Mouse (Mus musculus): ENCODE results near the gene Vmn2r9. TPM values are rescaled to one million over a fixed set of nuclear protein-coding genes. Genes with fewer than 3 reads are reported as not detected.
"Not testable (repeated sequence)": the region's sequence is repeated elsewhere in the genome, so short reads cannot be mapped to it uniquely, and the experiment has no call there.

The Vmn2r9 gene
- total and polyA plus RNA-seq, 3 experiments = not detected

GRCm38 (mm10) chr5:108823276-108823675 lies 29.1 kb downstream of the Vmn2r9 start:
- Histone ChIP-seq H3K27ac (ENCODE audit: control insufficient read depth, low read depth, low read length) (no peak overlapping the region), H3K27me3 (ENCODE audit: control insufficient read depth in 1 of 2, insufficient read depth in 2 of 2, low read length in 2 of 2) (no peaks in the 10 kb centered on the region), H3K4me3 (ENCODE audit: control insufficient read depth in 1 of 2, insufficient read depth in 1 of 2, low read depth in 2 of 2, low read length in 2 of 2) (no peak overlapping the region), H3K36me3 (ENCODE audit: control insufficient read depth in 1 of 2, insufficient read depth in 2 of 2, low read length in 2 of 2) (no peaks in the 10 kb centered on the region), H3K9me3 (replicated peaks; ENCODE audit: insufficient read depth, low read length) (no peaks in the 10 kb centered on the region), H3K9ac (ENCODE audit: control insufficient read depth, low read depth, low read length, poor library complexity, severe bottlenecking) (no peak overlapping the region), H3K79me2 (ENCODE audit: control insufficient read depth, insufficient read depth, low read length, poor library complexity) (no peaks in the 10 kb centered on the region), H3K4me1 (ENCODE audit: control insufficient read depth in 1 of 2, insufficient read depth in 2 of 2, low read length in 2 of 2) (no peaks in the 10 kb centered on the region)
- DNase-seq (ENCODE audit: low read depth, low spot score) = no peak
- TF ChIP-seq TCF12 (IDR thresholded peaks at IDR 0.05; ENCODE audit: low read depth, low read length) (no peak), ZC3H11A (IDR thresholded peaks at IDR 0.05; ENCODE audit: low read depth, low read length) (no peak), TBP (IDR thresholded peaks at IDR 0.05; ENCODE audit: low read depth, low read length) (no peak), ZMIZ1 (IDR thresholded peaks at IDR 0.05; ENCODE audit: low read depth, low read length) (no peak), NELFE (IDR thresholded peaks at IDR 0.05; ENCODE audit: low read depth, low read length) (no peak), SMC3 (IDR thresholded peaks at IDR 0.05; ENCODE audit: low read depth, low read length) (no peak), E2F4 (IDR thresholded peaks at IDR 0.05; ENCODE audit: borderline replicate concordance, low read depth, low read length) (no peak), MAFK (IDR thresholded peaks at IDR 0.05; ENCODE audit: borderline replicate concordance, low read depth, low read length) (no peak), ETS1 (IDR thresholded peaks at IDR 0.05; ENCODE audit: low read depth, low read length) (no peak), CHD1 (IDR thresholded peaks at IDR 0.05; ENCODE audit: low read depth, low read length) (no peak), HCFC1 (IDR thresholded peaks at IDR 0.05; ENCODE audit: low read depth, low read length) (no peak), RCOR1 (IDR thresholded peaks at IDR 0.05; ENCODE audit: low read depth, low read length) (no peak), MXI1 (IDR thresholded peaks at IDR 0.05; ENCODE audit: low read depth, low read length) (no peak), GATA1 (IDR thresholded peaks at IDR 0.05; ENCODE audit: low read depth, low read length) (no peak)

GRCm38 (mm10) chr5:108808750-108809149 lies 43.7 kb downstream of the Vmn2r9 start, which contains the start of gene Vmn2r8:
Gene Vmn2r8, minus strand, starts transcription at chr5:108808850.
- not testable (repeated sequence) for H3K27me3 ChIP-seq (ENCODE audit: control insufficient read depth in 1 of 2, insufficient read depth in 2 of 2, low read length in 2 of 2); H3K79me2 ChIP-seq (ENCODE audit: control insufficient read depth, insufficient read depth, low read length, poor library complexity); H3K4me3 ChIP-seq (ENCODE audit: control insufficient read depth in 1 of 2, insufficient read depth in 1 of 2, low read depth in 2 of 2, low read length in 2 of 2); H3K27ac ChIP-seq (ENCODE audit: control insufficient read depth, low read depth, low read length); H3K36me3 ChIP-seq (ENCODE audit: control insufficient read depth in 1 of 2, insufficient read depth in 2 of 2, low read length in 2 of 2); DNase-seq (ENCODE audit: low read depth, low spot score); H3K4me1 ChIP-seq (ENCODE audit: control insufficient read depth in 1 of 2, insufficient read depth in 2 of 2, low read length in 2 of 2); H3K9me3 ChIP-seq (replicated peaks; ENCODE audit: insufficient read depth, low read length); H3K9ac ChIP-seq (ENCODE audit: control insufficient read depth, low read depth, low read length, poor library complexity, severe bottlenecking)

- H3K36me3 ChIP-seq (ENCODE audit: control insufficient read depth in 1 of 2, insufficient read depth in 2 of 2, low read length in 2 of 2) = no peaks in the 10 kb centered on the region
- H3K27ac ChIP-seq (ENCODE audit: control insufficient read depth, low read depth, low read length) = no peak overlapping the region
- H3K9me3 ChIP-seq (replicated peaks; ENCODE audit: insufficient read depth, low read length) = no peaks in the 10 kb centered on the region
- H3K4me3 ChIP-seq (ENCODE audit: control insufficient read depth in 1 of 2, insufficient read depth in 1 of 2, low read depth in 2 of 2, low read length in 2 of 2) = no peak overlapping the region
- TF ChIP-seq SIN3A (IDR thresholded peaks at IDR 0.05; ENCODE audit: low read length) (no peak), UBTF (IDR thresholded peaks at IDR 0.05; ENCODE audit: borderline replicate concordance, insufficient read depth, low read depth, low read length) (no peak), JUND (IDR thresholded peaks at IDR 0.05; ENCODE audit: low read depth, low read length) (no peak), POLR2AphosphoS5 (IDR thresholded peaks at IDR 0.05; ENCODE audit: borderline replicate concordance, low read depth, low read length) (no peak), MXI1 (IDR thresholded peaks at IDR 0.05; ENCODE audit: low read depth, low read length) (no peak), SMC3 (IDR thresholded peaks at IDR 0.05; ENCODE audit: low read depth, low read length) (no peak), ZC3H11A (IDR thresholded peaks at IDR 0.05; ENCODE audit: low read depth, low read length) (no peak), E2F4 (IDR thresholded peaks at IDR 0.05; ENCODE audit: borderline replicate concordance, low read depth, low read length) (no peak), TCF12 (IDR thresholded peaks at IDR 0.05; ENCODE audit: low read depth, low read length) (no peak), ETS1 (IDR thresholded peaks at IDR 0.05; ENCODE audit: low read depth, low read length) (no peak), TBP (IDR thresholded peaks at IDR 0.05; ENCODE audit: low read depth, low read length) (no peak), RCOR1 (IDR thresholded peaks at IDR 0.05; ENCODE audit: low read depth, low read length) (no peak), NRF1 (IDR thresholded peaks at IDR 0.05; ENCODE audit: insufficient read depth, low read depth, low read length, poor library complexity, severe bottlenecking) (no peak), MEF2A (IDR thresholded peaks at IDR 0.05; ENCODE audit: extremely low read depth, insufficient replicate concordance, low read depth, low read length, poor library complexity, severe bottlenecking) (no peak), MAFK (IDR thresholded peaks at IDR 0.05; ENCODE audit: borderline replicate concordance, low read depth, low read length) (no peak), EP300 (IDR thresholded peaks at IDR 0.05; ENCODE audit: low read depth in 1 of 2, low read length in 2 of 2) (no peak), MYC (IDR thresholded peaks at IDR 0.05; ENCODE audit: low read depth, low read length) (no peak), MAX (IDR thresholded peaks at IDR 0.05; ENCODE audit: low read length) (no peak), POLR2A (IDR thresholded peaks at IDR 0.05; ENCODE audit: control insufficient read depth in 1 of 2, insufficient read depth in 1 of 2, low read depth in 1 of 2, low read length in 2 of 2, poor library complexity in 1 of 2) (no peak), ELF1 (IDR thresholded peaks at IDR 0.05; ENCODE audit: low read depth, low read length) (no peak)
- no peaks in the 10 kb centered on the region for H3K4me1 ChIP-seq (ENCODE audit: control insufficient read depth in 1 of 2, insufficient read depth in 2 of 2, low read length in 2 of 2)
- H3K9ac ChIP-seq (ENCODE audit: control insufficient read depth, low read depth, low read length, poor library complexity, severe bottlenecking) = no peak overlapping the region
- DNase-seq (ENCODE audit: low read depth, low spot score) = no peak
- H3K79me2 ChIP-seq (ENCODE audit: control insufficient read depth, insufficient read depth, low read length, poor library complexity) = no peaks in the 10 kb centered on the region
- peaks cover 0 to 2% of the 10 kb centered on the region in 2 experiments; a peak in 1 of 4 replicates for H3K27me3 ChIP-seq (ENCODE audit: control insufficient read depth in 1 of 2, insufficient read depth in 2 of 2, low read length in 2 of 2)
These were observed 48.8 kb downstream of the Vmn2r9 start for GRCm38 (mm10) chr5:108803646-108804045.

All from MEL (cell line).